Mouse (Mus musculus): ENCODE measurements at regions not wholly inside any gene's neighbourhood (a gene's known extent, or its start where the extent isn't known, plus 50 kb on each side); places are given as distances from the start of the nearest gene placed in this dataset.

GRCm38 (mm10) chr8:103489411-103489810 is 612.0 kb upstream of the Cdh5 start:
- no peak for TF ChIP-seq CTCF (IDR thresholded peaks at IDR 0.05; ENCODE audit: control insufficient read depth, insufficient read depth, insufficient read length)
- no peak for TF ChIP-seq MYOG (IDR thresholded peaks at IDR 0.05; ENCODE audit: control insufficient read depth, extremely low read depth, insufficient read length)
- no peak for TF ChIP-seq MAX (IDR thresholded peaks at IDR 0.05)
- TF ChIP-seq CEBPB (IDR thresholded peaks at IDR 0.05; ENCODE audit: low read depth): no peak
- no peak for TF ChIP-seq FOSL1 (IDR thresholded peaks at IDR 0.05; ENCODE audit: insufficient read depth, low read length, poor library complexity, severe bottlenecking)
- no peak for TF ChIP-seq USF1 (IDR thresholded peaks at IDR 0.05; ENCODE audit: low read depth)
- TF ChIP-seq MYOD1 (IDR thresholded peaks at IDR 0.05; ENCODE audit: control insufficient read depth, insufficient read length, low read depth): no peak

Measured in C2C12 (cell line).